Mouse (Mus musculus) bone marrow macrophage, adult 2 months (primary cell): ENCODE measurements around the gene Dapk3. TPM values are rescaled to one million over a fixed set of nuclear protein-coding genes. Genes with fewer than 3 reads are reported as not detected.

Experiments
- H3K27ac ChIP-seq: 2 replicates; pipeline ENCODE4 v1.5.1; 2012; ENCODE audit warnings: low read depth, low read length; ENCODE audit not compliant: insufficient read depth
- H3K4me1 ChIP-seq: 2 replicates; pipeline ENCODE4 v1.6.1; 2012; ENCODE audit warnings: low read length; ENCODE audit not compliant: control insufficient read depth, insufficient read depth
- H3K4me3 ChIP-seq: 2 replicates; pipeline ENCODE4 v1.5.1; 2012; ENCODE audit warnings: mild to moderate bottlenecking, low read length, moderate library complexity; ENCODE audit not compliant: insufficient read depth
- CTCF ChIP-seq: IDR thresholded peaks from 2 replicates; pipeline ENCODE4 v1.5.1; 2012; ENCODE audit warnings: low read depth, mild to moderate bottlenecking, low read length, moderate library complexity
- POLR2A ChIP-seq: IDR thresholded peaks from 2 replicates; pipeline ENCODE4 v1.6.1; 2012; ENCODE audit warnings: mild to moderate bottlenecking, low read depth, low read length, borderline replicate concordance
- polyA plus RNA-seq: library from polyadenylated mRNA; stranded (reverse); fragments of >200 nt; gene quantifications from 2 replicates; pipeline ENCODE4 v1.2.4, GENCODE M21; 2012; ENCODE audit not compliant: missing spikeins, insufficient read depth, insufficient read length

Gene Dapk3
- polyA plus RNA-seq, 1 experiment = 36.4 TPM

- Histone ChIP-seq H3K27ac (peak within 1 kb of the TSS; percentile 81), H3K4me3 (peak within 1 kb of the TSS; percentile 92), H3K4me1 (peaks cover 10% of the 10 kb centered on the region)
- TF ChIP-seq CTCF (no peak), POLR2A (no peak)
Observed at GRCm38 (mm10) chr10:81167200-81168086, 15.4 kb upstream of the Dapk3 start, which contains the start of gene Pias4. Gene Pias4 (minus strand): TSS chr10:81167923.

- Histone ChIP-seq H3K27ac (peak overlapping the region; percentile 81), H3K4me3 (peak overlapping the region; percentile 85), H3K4me1 (peaks cover 10% of the 10 kb centered on the region; the same call in 1 of the 2 replicates)
- no peak for TF ChIP-seq CTCF
- no peak for TF ChIP-seq POLR2A
Observed at GRCm38 (mm10) chr10:81168087-81168431, 14.7 kb upstream of the Dapk3 start.

GRCm38 (mm10) chr10:81168521-81169244 is 14.1 kb upstream of the Dapk3 start:
- no peak; the same call in 1 of the 2 replicates for TF ChIP-seq POLR2A
- TF ChIP-seq CTCF = no peak
- H3K4me1 ChIP-seq = peaks cover 10% of the 10 kb centered on the region; the same call in 1 of the 2 replicates
- H3K4me3 ChIP-seq = peak overlapping the region; percentile 85
- H3K27ac ChIP-seq = peak overlapping the region; percentile 81

- H3K4me3 ChIP-seq = peak overlapping the region; percentile 85
- H3K4me1 ChIP-seq = peaks cover 10% of the 10 kb centered on the region; the same call in 1 of the 2 replicates
- H3K27ac ChIP-seq = peak overlapping the region; percentile 9; the same call in 1 of the 2 replicates
Observed at GRCm38 (mm10) chr10:81169411-81169900, 13.3 kb upstream of the Dapk3 start.

- TF ChIP-seq POLR2A = no peak
- no peak for TF ChIP-seq CTCF
- Histone ChIP-seq H3K4me3 (peak overlapping the region; percentile 40), H3K4me1 (peaks cover 15% of the 10 kb centered on the region), H3K27ac (peak overlapping the region; percentile 82)
Observed at GRCm38 (mm10) chr10:81173132-81173531, 9.7 kb upstream of the Dapk3 start.

- TF ChIP-seq POLR2A = no peak
- TF ChIP-seq CTCF = peak; percentile 50; the same call in 1 of the 2 replicates
- H3K4me3 ChIP-seq = peak overlapping the region; percentile 13
Observed at GRCm38 (mm10) chr10:81174617-81175344, 8.0 kb upstream of the Dapk3 start.

GRCm38 (mm10) chr10:81175345-81175701 is 7.5 kb upstream of the Dapk3 start:
- H3K27ac ChIP-seq = peak overlapping the region; percentile 34
- peak overlapping the region; percentile 13 for H3K4me3 ChIP-seq
- H3K4me1 ChIP-seq = peaks cover 16% of the 10 kb centered on the region

More at GRCm38 (mm10) chr10:81174617-81175344, 8.0 kb upstream of the Dapk3 start:
- H3K27ac ChIP-seq = peak overlapping the region; percentile 34
- peaks cover 16% of the 10 kb centered on the region for H3K4me1 ChIP-seq

- Histone ChIP-seq H3K4me3 (peak overlapping the region; percentile 41), H3K27ac (peak overlapping the region; percentile 27), H3K4me1 (peaks cover 16% of the 10 kb centered on the region)
- TF ChIP-seq POLR2A (no peak), CTCF (no peak)
Observed at GRCm38 (mm10) chr10:81175936-81176465, 6.8 kb upstream of the Dapk3 start.
